Mouse (Mus musculus): ENCODE data around the gene Fam174b. TPM values are rescaled to one million over a fixed set of nuclear protein-coding genes. Genes with fewer than 3 reads are reported as not detected.

Fam174b gene
- total and polyA plus RNA-seq, 3 experiments, result not detected

GRCm38 (mm10) chr7:73812176-73812575, 72.1 kb downstream of the Fam174b start:
- no peak for TF ChIP-seq ZMIZ1 (IDR thresholded peaks at IDR 0.05; ENCODE audit: low read depth, low read length)
- no peak for TF ChIP-seq MAFK (IDR thresholded peaks at IDR 0.05; ENCODE audit: insufficient replicate concordance, low read length)
- no peak for TF ChIP-seq USF1 (IDR thresholded peaks at IDR 0.05; ENCODE audit: low read depth, low read length)
- no peak for TF ChIP-seq IRF4 (IDR thresholded peaks at IDR 0.05; ENCODE audit: low read depth, low read length)
- TF ChIP-seq EP300 (IDR thresholded peaks at IDR 0.05; ENCODE audit: low read length), result no peak
- TF ChIP-seq RAD21 (IDR thresholded peaks at IDR 0.05; ENCODE audit: low read depth, low read length), result no peak
- no peak for TF ChIP-seq MAZ (IDR thresholded peaks at IDR 0.05; ENCODE audit: low read depth, low read length)
- no peak for TF ChIP-seq MXI1 (IDR thresholded peaks at IDR 0.05; ENCODE audit: low read depth, low read length)
- no peak for TF ChIP-seq JUN (IDR thresholded peaks at IDR 0.05; ENCODE audit: insufficient read depth, low read depth, low read length)
- no peak for TF ChIP-seq GABPA (IDR thresholded peaks at IDR 0.05; ENCODE audit: insufficient replicate concordance, low read depth, low read length)
- TF ChIP-seq PAX5 (IDR thresholded peaks at IDR 0.05; ENCODE audit: low read length), result no peak
- TF ChIP-seq KAT2A (IDR thresholded peaks at IDR 0.05; ENCODE audit: insufficient replicate concordance, low read length), result no peak
- TF ChIP-seq RCOR1 (conservative IDR thresholded peaks at IDR 0.05; ENCODE audit: low read depth, low read length), result no peak
- TF ChIP-seq ZKSCAN1 (IDR thresholded peaks at IDR 0.05; ENCODE audit: borderline replicate concordance, low read depth, low read length), result no peak
- Histone ChIP-seq H3K9me3 (replicated peaks; ENCODE audit: low read length) (no peaks in the 10 kb centered on the region), H3K27ac (ENCODE audit: insufficient read depth, low read depth) (no peak overlapping the region), H3K4me2 (ENCODE audit: insufficient read depth, low read depth, poor library complexity, severe bottlenecking) (no peak overlapping the region), H3K4me3 (replicated peaks in 1 of 3; ENCODE audit: low read depth in 2 of 3, low read length in 2 of 3, poor library complexity in 1 of 3) (no peak overlapping the region), H3K9ac (ENCODE audit: insufficient read depth, low read depth) (no peak overlapping the region), H3K36me3 (replicated peaks in 1 of 2; ENCODE audit: control insufficient read depth in 1 of 2, insufficient read depth in 1 of 2, low read length in 1 of 2) (no peaks in the 10 kb centered on the region), H3K4me1 (ENCODE audit: control insufficient read depth in 1 of 2, insufficient read depth in 2 of 2) (no peaks in the 10 kb centered on the region), H3K79me2 (replicated peaks; ENCODE audit: control insufficient read depth, extremely low read depth, insufficient read depth, poor library complexity, severe bottlenecking) (no peaks in the 10 kb centered on the region), H3K27me3 (replicated peaks) (peaks cover 97% of the 10 kb centered on the region)
- no peak for DNase-seq (ENCODE audit: extremely low read depth)
- in situ Hi-C loops (cut with MboI; ENCODE audit: low pct_ligation_motif_present, low pct_unique_long_range_greater_than_20kb, low sequenced_read_pairs) (no loop called here), dilution Hi-C loops (cut with MboI; ENCODE audit: extremely low pct_ligation_motif_present, extremely low pct_unique_long_range_greater_than_20kb, low sequenced_read_pairs) (no loop called here)

GRCm38 (mm10) chr7:73813887-73814286, 73.8 kb downstream of the Fam174b start:
- no peak for TF ChIP-seq MAZ (IDR thresholded peaks at IDR 0.05; ENCODE audit: low read depth, low read length)
- H3K4me2 ChIP-seq (ENCODE audit: insufficient read depth, low read depth, poor library complexity, severe bottlenecking), result no peak overlapping the region
- no peak for DNase-seq (ENCODE audit: extremely low read depth)

GRCm38 (mm10) chr7:73814454-73814853, 74.4 kb downstream of the Fam174b start:
- H3K27ac ChIP-seq (ENCODE audit: insufficient read depth, low read depth), result no peak overlapping the region
- DNase-seq (ENCODE audit: extremely low read depth), result no peak
- dilution Hi-C loops (cut with MboI; ENCODE audit: extremely low pct_ligation_motif_present, extremely low pct_unique_long_range_greater_than_20kb, low sequenced_read_pairs) (no loop called here), in situ Hi-C loops (cut with MboI; ENCODE audit: low pct_ligation_motif_present, low pct_unique_long_range_greater_than_20kb, low sequenced_read_pairs) (no loop called here)
- H3K9ac ChIP-seq (ENCODE audit: insufficient read depth, low read depth), result no peak overlapping the region
- H3K27me3 ChIP-seq (replicated peaks), result peaks cover 87% of the 10 kb centered on the region
- no peaks in the 10 kb centered on the region for H3K9me3 ChIP-seq (replicated peaks; ENCODE audit: low read length)
- TF ChIP-seq TBP (conservative IDR thresholded peaks at IDR 0.05; ENCODE audit: low read depth, low read length), result no peak
- TF ChIP-seq KAT2A (IDR thresholded peaks at IDR 0.05; ENCODE audit: insufficient replicate concordance, low read length), result no peak
- H3K79me2 ChIP-seq (replicated peaks; ENCODE audit: control insufficient read depth, extremely low read depth, insufficient read depth, poor library complexity, severe bottlenecking), result no peaks in the 10 kb centered on the region
- H3K4me2 ChIP-seq (ENCODE audit: insufficient read depth, low read depth, poor library complexity, severe bottlenecking), result no peak overlapping the region
- no peaks in the 10 kb centered on the region for H3K36me3 ChIP-seq (replicated peaks in 1 of 2; ENCODE audit: control insufficient read depth in 1 of 2, insufficient read depth in 1 of 2, low read length in 1 of 2)
- H3K4me1 ChIP-seq (ENCODE audit: control insufficient read depth in 1 of 2, insufficient read depth in 2 of 2), result no peaks in the 10 kb centered on the region
- H3K4me3 ChIP-seq (replicated peaks in 1 of 3; ENCODE audit: low read depth in 2 of 3, low read length in 2 of 3, poor library complexity in 1 of 3), result no peak overlapping the region

More at GRCm38 (mm10) chr7:73813887-73814286, 73.8 kb downstream of the Fam174b start:
- Histone ChIP-seq H3K36me3 (replicated peaks in 1 of 2; ENCODE audit: control insufficient read depth in 1 of 2, insufficient read depth in 1 of 2, low read length in 1 of 2) (no peaks in the 10 kb centered on the region), H3K27me3 (replicated peaks) (peaks cover 93% of the 10 kb centered on the region), H3K27ac (ENCODE audit: insufficient read depth, low read depth) (no peak overlapping the region), H3K4me3 (replicated peaks in 1 of 3; ENCODE audit: low read depth in 2 of 3, low read length in 2 of 3, poor library complexity in 1 of 3) (no peak overlapping the region), H3K79me2 (replicated peaks; ENCODE audit: control insufficient read depth, extremely low read depth, insufficient read depth, poor library complexity, severe bottlenecking) (no peaks in the 10 kb centered on the region), H3K9me3 (replicated peaks; ENCODE audit: low read length) (no peaks in the 10 kb centered on the region), H3K4me1 (ENCODE audit: control insufficient read depth in 1 of 2, insufficient read depth in 2 of 2) (no peaks in the 10 kb centered on the region), H3K9ac (ENCODE audit: insufficient read depth, low read depth) (no peak overlapping the region)
- dilution Hi-C loops (cut with MboI; ENCODE audit: extremely low pct_ligation_motif_present, extremely low pct_unique_long_range_greater_than_20kb, low sequenced_read_pairs) (no loop called here), in situ Hi-C loops (cut with MboI; ENCODE audit: low pct_ligation_motif_present, low pct_unique_long_range_greater_than_20kb, low sequenced_read_pairs) (no loop called here)

All from CH12.LX (cell line).